Mouse (Mus musculus) urinary bladder, postnatal 14 days (tissue): Measurements from ENCODE around the gene Cbx8.

ENCODE experiments used
- DNase-seq: peaks from one replicate; pipeline ENCODE4 v3.0.0; 2021; ENCODE audit warnings: low spot score

Gene Cbx8

DNA sequence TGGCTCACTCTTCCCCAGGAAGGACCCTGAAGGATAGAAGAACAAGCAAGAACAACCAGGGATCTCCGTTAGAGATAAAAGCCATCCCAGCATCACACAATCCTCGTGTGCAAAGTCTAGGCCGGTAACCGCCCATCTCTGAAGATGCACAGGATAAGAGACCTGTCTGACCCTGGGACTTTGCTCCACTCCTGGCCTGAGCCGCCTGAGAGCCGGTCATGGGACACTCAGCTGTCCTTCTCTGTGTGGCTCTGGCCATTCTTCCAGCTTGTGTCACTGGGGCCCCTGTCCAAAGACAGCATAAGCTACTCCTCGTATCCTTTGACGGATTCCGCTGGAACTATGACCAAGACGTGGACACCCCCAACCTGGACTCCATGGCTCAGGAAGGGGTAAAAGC, 52.8 kb downstream of the Cbx8 start, which contains the start of gene Enpp7:
TSS of gene Enpp7 (plus strand) at position 190 of the 400 bp plus-strand sequence.
- DNase-seq: no peak
